In the genomic region with DNA sequence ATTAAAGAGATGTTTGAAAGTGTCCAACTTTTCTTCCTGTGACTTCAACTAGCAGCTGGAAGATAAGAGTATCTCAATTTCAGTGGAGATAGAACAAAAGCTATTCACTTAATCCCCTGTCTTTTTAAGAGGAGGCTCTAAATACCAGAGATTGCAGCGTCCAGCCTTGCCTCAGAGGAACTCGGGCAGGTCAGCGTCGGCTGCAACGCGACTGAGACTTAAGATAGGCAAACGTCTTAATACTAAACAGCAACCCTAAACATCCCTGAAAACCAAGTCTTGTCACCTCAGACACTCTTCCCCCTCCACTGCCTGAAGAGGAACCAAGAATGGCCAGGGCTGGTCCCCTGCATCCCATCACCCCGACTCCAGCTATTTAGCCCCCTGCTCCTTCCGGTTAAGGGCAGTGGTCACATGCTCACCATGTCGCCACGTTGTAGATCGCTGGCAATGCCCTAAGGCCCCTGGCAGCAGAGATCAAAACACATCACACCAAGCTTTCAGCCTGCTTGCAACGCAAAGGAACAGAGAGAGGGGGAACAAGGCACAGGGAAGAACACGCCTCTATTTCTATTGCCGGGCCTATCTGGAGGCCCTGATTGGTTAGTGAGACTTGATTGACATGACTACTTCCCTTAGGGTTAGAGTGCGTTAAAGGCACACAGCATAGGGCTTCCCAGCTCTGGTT, we compare ENCODE assay signal across 8 mouse cellular contexts. TPM values are rescaled to one million over a fixed set of nuclear protein-coding genes. Genes with fewer than 3 reads are reported as not detected.
DNase-seq lines count a peak whose midpoint lies in the region; ATAC-seq and TF ChIP-seq lines count a peak whose summit lies in the region.
"Not testable (repeated sequence)": the region's sequence is repeated elsewhere in the genome, so short reads cannot be mapped to it uniquely, and the experiment has no call there.

No protein-coding gene starts in this region.

- WGBS in embryonic facial prominence, embryonic 12.5 days: 3% methylated on average over 16 of the region's 16 CpGs
- WGBS in heart, adult 2 months: under 1% methylated on average over 16 of the region's 16 CpGs
- 1% methylated on average over 16 of the region's 16 CpGs for WGBS in kidney, adult 2 months
- 2% methylated on average over 16 of the region's 16 CpGs for WGBS in limb, embryonic 11.5 days
- 3% methylated on average over 16 of the region's 16 CpGs for WGBS in midbrain, embryonic 13.5 days
- under 1% methylated on average over 16 of the region's 16 CpGs for WGBS in small intestine, adult 2 months

- H3K79me2 ChIP-seq in heart, adult 2 months (replicated peaks; ENCODE audit: control insufficient read depth, insufficient read depth, low read length): not testable (repeated sequence)

- intact Hi-C loops in heart, adult 2 months (cut with DNase I): not testable (repeated sequence)

- not testable (repeated sequence) for H3K4me1 ChIP-seq in embryonic facial prominence, embryonic 12.5 days; heart, adult 2 months (ENCODE audit: control insufficient read depth, insufficient read depth, low read length); kidney, adult 2 months (ENCODE audit: control insufficient read depth, insufficient read depth, low read length); limb, embryonic 11.5 days (ENCODE audit: control insufficient read depth, insufficient read depth, low read length); midbrain, embryonic 13.5 days (replicated peaks); small intestine, adult 2 months (ENCODE audit: control insufficient read depth, insufficient read depth, insufficient read length, low read length)

- not testable (repeated sequence) for H3K9me3 ChIP-seq in embryonic facial prominence, embryonic 12.5 days; limb, embryonic 11.5 days (ENCODE audit: control insufficient read depth, low read length)
- peaks cover 17% of the 10 kb centered on the region; the same call in 1 of the 2 replicates for H3K9me3 ChIP-seq in midbrain, embryonic 13.5 days

- peak overlapping the region; percentile 44 for H3K4me2 ChIP-seq in embryonic facial prominence, embryonic 12.5 days (replicated peaks)
- H3K4me2 ChIP-seq in limb, embryonic 11.5 days (ENCODE audit: low read depth, severe bottlenecking): peak overlapping the region; percentile 43
- peak overlapping the region; percentile 52 for H3K4me2 ChIP-seq in midbrain, embryonic 13.5 days (replicated peaks)

- H3K36me3 ChIP-seq in embryonic facial prominence, embryonic 12.5 days; heart, adult 2 months (ENCODE audit: control insufficient read depth, insufficient read depth, low read length); kidney, adult 2 months (ENCODE audit: control insufficient read depth, insufficient read depth, low read length); limb, embryonic 11.5 days (ENCODE audit: control insufficient read depth, insufficient read depth, low read length); midbrain, embryonic 13.5 days; small intestine, adult 2 months (ENCODE audit: control insufficient read depth, insufficient read depth, low read length): not testable (repeated sequence)

- peak; percentile 33; the same call in 1 of the 2 replicates for TF ChIP-seq POLR2A in heart, adult 2 months (IDR thresholded peaks at IDR 0.05; ENCODE audit: insufficient read depth, low read depth, low read length)
- TF ChIP-seq POLR2A in kidney, adult 2 months (IDR thresholded peaks at IDR 0.05; ENCODE audit: low read depth, low read length); small intestine, adult 2 months (IDR thresholded peaks at IDR 0.05; ENCODE audit: low read depth, low read length): not testable (repeated sequence)

- TF ChIP-seq CTCF in heart, adult 2 months (IDR thresholded peaks at IDR 0.05); kidney, adult 2 months (conservative IDR thresholded peaks at IDR 0.05; ENCODE audit: insufficient read depth, insufficient read length, low read depth, low read length); small intestine, adult 2 months (IDR thresholded peaks at IDR 0.05; ENCODE audit: extremely low read depth, insufficient read length, insufficient replicate concordance, low read depth, low read length): not testable (repeated sequence)

- peak; percentile 66 for DNase-seq in 3134 (ENCODE audit: extremely low read depth, insufficient read length, low spot score)
- peak; percentile 43 for DNase-seq in adrenal gland, postnatal 25 days
- DNase-seq in heart, adult 2 months: peak; percentile 70 to 78
- peak; percentile 92 for DNase-seq in kidney, adult 2 months
- DNase-seq in limb, embryonic 11.5 days (ENCODE audit: low spot score): peak; percentile 71

- peak overlapping the region; percentile 51 for H3K4me3 ChIP-seq in embryonic facial prominence, embryonic 12.5 days
- peak overlapping the region; percentile 58 for H3K4me3 ChIP-seq in heart, adult 2 months
- H3K4me3 ChIP-seq in kidney, adult 2 months (ENCODE audit: insufficient read depth, low read depth, low read length): peak overlapping the region; percentile 71
- peak overlapping the region; percentile 45 for H3K4me3 ChIP-seq in limb, embryonic 11.5 days (ENCODE audit: low read depth, low read length)
- H3K4me3 ChIP-seq in midbrain, embryonic 13.5 days (replicated peaks): peak overlapping the region; percentile 54
- H3K4me3 ChIP-seq in small intestine, adult 2 months (ENCODE audit: low read depth, low read length): peak overlapping the region; percentile 72

- ATAC-seq in embryonic facial prominence, embryonic 12.5 days (ENCODE audit: insufficient number of reproducible peaks, insufficient read depth, low FRiP score, low TSS enrichment): peak; percentile 94
- ATAC-seq in limb, embryonic 11.5 days (ENCODE audit: insufficient number of reproducible peaks, low FRiP score, low TSS enrichment, low read depth): peak; percentile 93
- ATAC-seq in midbrain, embryonic 13.5 days: peak; percentile 100

- not testable (repeated sequence) for H3K27ac ChIP-seq in embryonic facial prominence, embryonic 12.5 days; kidney, adult 2 months (ENCODE audit: insufficient read depth, low read depth, low read length); limb, embryonic 11.5 days (replicated peaks; ENCODE audit: low read depth, low read length); small intestine, adult 2 months (ENCODE audit: insufficient read depth, low read depth, low read length)
- peak overlapping the region; percentile 34; the same call in 1 of the 2 replicates for H3K27ac ChIP-seq in heart, adult 2 months
- H3K27ac ChIP-seq in midbrain, embryonic 13.5 days: peak overlapping the region; percentile 60; the same call in 1 of the 2 replicates

- peak overlapping the region; percentile 54 for H3K9ac ChIP-seq in embryonic facial prominence, embryonic 12.5 days
- H3K9ac ChIP-seq in heart, adult 2 months (ENCODE audit: low read depth, low read length): peak overlapping the region; percentile 80
- peak overlapping the region; percentile 43; the same call in 1 of the 2 replicates for H3K9ac ChIP-seq in limb, embryonic 11.5 days (ENCODE audit: low read length)
- H3K9ac ChIP-seq in midbrain, embryonic 13.5 days (replicated peaks): peak overlapping the region; percentile 66

- not testable (repeated sequence) for H3K27me3 ChIP-seq in embryonic facial prominence, embryonic 12.5 days; heart, adult 2 months (ENCODE audit: control insufficient read depth, insufficient read depth, low read length); kidney, adult 2 months (replicated peaks; ENCODE audit: control insufficient read depth, insufficient read depth, low read length); limb, embryonic 11.5 days (ENCODE audit: control insufficient read depth, insufficient read depth, low read length); midbrain, embryonic 13.5 days; small intestine, adult 2 months (ENCODE audit: control insufficient read depth, insufficient read depth, low read length)

- TF ChIP-seq EP300 in heart, adult 2 months (IDR thresholded peaks at IDR 0.05; ENCODE audit: insufficient read depth, low read depth, low read length): not testable (repeated sequence)

RNA-seq across cellular contexts. Expression of a gene that starts 28.8 kb away (rescaled TPM):
- total RNA-seq in adrenal gland, postnatal 25 days (2021): 0.95 and 2.3 TPM in 2 replicates
- 16.5 and 17.7 TPM in 2 replicates for polyA plus RNA-seq in embryonic facial prominence, embryonic 12.5 days (2016; fragmentation: Nextera tagmentation; extraction: Ambion mirVana)
- 1 to 10 TPM in 1 of 2 experiments, under 1 TPM in 1; 0.84 to 1.2 TPM for total RNA-seq in heart, adult 2 months (2021)
- polyA plus RNA-seq in heart, adult 2 months (2012; rRNA removed): 0.14 and 0.44 TPM in 2 replicates
- 0.30 and 0.81 TPM in 2 replicates for polyA plus RNA-seq in kidney, adult 2 months (2012; rRNA removed)
- polyA plus RNA-seq in limb, embryonic 11.5 days (2014; fragmentation: Nextera tagmentation; extraction: Ambion mirVana): 19.0 and 21.7 TPM in 2 replicates
- 9.2 and 10.6 TPM in 2 replicates for polyA plus RNA-seq in midbrain, embryonic 13.5 days (2015; fragmentation: Nextera tagmentation; extraction: Ambion mirVana)
- not detected in 2 replicates for polyA plus RNA-seq in small intestine, adult 2 months (2012; rRNA removed)
